Mouse (Mus musculus) urinary bladder, adult 2 months (tissue): Measurements from ENCODE around the gene Rad21l. TPM values are rescaled to one million over a fixed set of nuclear protein-coding genes. Genes with fewer than 3 reads are reported as not detected.
"Not testable (repeated sequence)": the region's sequence is repeated elsewhere in the genome, so short reads cannot be mapped to it uniquely, and the experiment has no call there.

Experiments
- DNase-seq: peaks from one replicate; pipeline ENCODE4 v3.0.0; 2022; ENCODE audit warnings: low spot score
- polyA plus RNA-seq: library from polyadenylated mRNA; depleted of rRNA; stranded (reverse); fragments of >200 nt; gene quantifications from 2 replicates; pipeline ENCODE4 v1.2.3, GENCODE M21; 2012; rRNA removed

Gene Rad21l
- polyA plus RNA-seq, 1 experiment: not detected

DNA sequence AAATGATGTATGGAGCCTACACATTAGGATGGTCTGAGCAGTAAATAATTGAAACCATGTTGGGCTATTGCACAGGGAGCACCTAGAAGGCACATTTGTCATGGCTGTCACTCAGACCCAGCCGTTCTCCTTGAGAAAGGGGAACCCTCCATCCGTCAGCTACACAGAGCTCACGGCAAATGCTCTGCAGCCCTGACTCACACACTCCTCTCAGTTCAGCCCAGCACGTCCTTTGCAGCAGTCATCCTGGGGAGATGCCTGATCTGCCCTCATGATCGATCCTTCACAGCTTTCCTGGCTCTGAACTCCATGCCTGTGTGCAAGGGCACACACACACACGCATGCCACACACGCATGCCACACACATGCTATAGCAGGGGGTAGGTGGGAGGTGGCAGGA lies 39.0 kb downstream of the Rad21l start:
- no peak for DNase-seq

DNA sequence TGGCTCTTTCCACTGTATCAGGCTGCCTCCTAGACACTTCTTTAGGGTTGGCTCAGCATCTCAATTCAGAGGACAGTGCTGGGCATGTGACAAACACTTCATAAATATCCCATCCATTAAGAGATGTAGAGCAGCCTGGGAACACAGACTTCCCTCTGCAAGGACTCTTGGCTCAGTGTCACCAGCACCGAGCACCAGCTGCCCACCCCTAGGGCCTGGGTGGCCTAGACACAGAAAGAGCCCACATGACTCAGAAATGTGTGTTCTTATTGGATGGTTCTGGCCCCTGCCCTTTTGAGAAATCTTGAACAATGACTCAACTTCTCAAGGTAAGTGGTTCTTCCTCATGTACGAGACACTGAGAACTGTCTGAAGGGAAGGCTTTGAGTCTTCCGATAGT lies 40.3 kb downstream of the Rad21l start:
- DNase-seq: no peak

DNA sequence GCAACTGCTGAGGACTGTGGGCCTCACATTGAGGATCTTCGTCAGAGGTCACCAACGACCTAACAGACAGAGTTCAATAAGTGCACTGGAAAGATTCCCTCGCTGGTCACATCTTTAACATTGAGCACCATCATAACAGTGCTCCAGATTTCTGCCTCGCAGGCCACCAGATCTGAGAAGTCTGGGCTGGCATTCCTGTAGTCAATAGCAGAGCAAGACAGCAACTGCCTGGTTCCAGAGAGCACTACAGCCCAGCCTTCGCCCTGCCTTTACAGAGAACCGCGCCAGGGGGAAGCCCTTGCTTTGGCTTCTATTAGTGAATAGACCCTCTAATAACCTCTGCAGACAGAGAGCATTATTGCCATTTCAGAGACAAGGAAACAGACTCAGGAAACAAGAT lies 42.0 kb downstream of the Rad21l start:
- DNase-seq: no peak

DNA sequence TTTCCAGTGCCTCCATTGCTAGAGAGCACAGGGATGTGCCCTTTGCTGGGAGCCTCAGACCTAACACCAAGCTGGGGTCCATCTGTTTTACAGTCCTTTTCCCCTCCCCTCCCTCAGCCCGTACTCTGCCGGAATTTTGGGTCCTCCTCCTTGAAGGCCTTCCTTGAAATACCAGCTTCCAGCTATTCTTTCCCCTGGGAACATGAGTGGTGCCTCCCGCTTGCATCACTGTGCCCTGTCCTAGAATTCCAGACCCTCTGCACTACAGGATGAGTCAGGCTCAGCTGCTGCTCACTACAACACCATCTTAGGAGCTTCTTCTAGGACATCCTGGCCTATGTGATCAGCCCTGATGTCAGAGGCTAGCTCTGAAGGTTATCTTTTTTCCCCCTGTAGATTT lies 44.6 kb downstream of the Rad21l start:
- DNase-seq: no peak

DNA sequence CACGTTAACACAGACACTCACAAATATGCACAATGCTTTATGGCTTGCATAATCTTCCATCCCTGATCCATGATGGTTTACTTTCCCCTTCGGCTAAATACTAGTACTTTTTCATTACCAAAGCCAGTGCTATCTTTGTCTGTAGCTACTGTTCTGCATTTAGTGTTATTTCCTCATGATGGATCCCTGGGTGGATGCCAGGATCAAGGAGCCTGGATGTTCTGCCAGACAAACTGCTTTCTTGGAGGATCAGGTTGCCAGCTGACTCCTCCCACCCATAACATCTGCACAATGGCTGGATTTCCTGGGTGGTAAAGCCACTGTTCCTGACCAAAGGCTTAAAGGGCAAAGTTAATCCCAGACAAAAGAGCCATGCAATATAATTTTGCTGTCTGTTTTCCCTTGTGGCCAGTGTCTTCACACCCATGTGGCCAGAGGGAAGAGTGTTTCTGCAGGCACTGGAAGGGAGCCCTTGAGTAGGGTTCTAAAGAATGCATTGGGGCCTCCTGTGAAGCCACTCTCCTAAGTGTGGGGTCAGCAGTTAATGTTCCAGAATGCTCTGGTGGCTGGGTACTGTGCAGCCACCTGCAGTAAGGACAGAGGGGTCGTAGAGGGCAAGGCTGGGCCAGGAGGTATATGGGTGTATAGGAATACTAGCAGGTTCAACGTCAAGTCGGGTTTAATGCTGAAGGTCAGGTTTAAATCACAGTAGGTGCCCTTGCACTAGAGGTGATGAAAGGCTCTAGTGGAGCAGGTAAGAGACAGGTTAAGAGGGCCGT lies 51.6 kb downstream of the Rad21l start:
- no peak for DNase-seq

GRCm38 (mm10) chr2:151615779-151616178 lies 52.6 kb downstream of the Rad21l start:
- not testable (repeated sequence) for DNase-seq

- no peak for DNase-seq
Observed at GRCm38 (mm10) chr2:151609974-151610373, 58.4 kb downstream of the Rad21l start.

GRCm38 (mm10) chr2:151608435-151608834 lies 59.9 kb downstream of the Rad21l start:
- DNase-seq: no peak

GRCm38 (mm10) chr2:151605437-151605987 lies 62.8 kb downstream of the Rad21l start:
- no peak for DNase-seq

- no peak for DNase-seq
Observed at GRCm38 (mm10) chr2:151603630-151604029, 64.7 kb downstream of the Rad21l start.

- DNase-seq: no peak
Observed at GRCm38 (mm10) chr2:151602106-151602505, 66.2 kb downstream of the Rad21l start.

GRCm38 (mm10) chr2:151598068-151598467 lies 70.3 kb downstream of the Rad21l start:
- no peak for DNase-seq

Other genes with a start within 250 kb of the Rad21l start
- not detected in 2 replicates for gene 4921509C19Rik, start 192.4 kb downstream of the Rad21l start, polyA plus RNA-seq
- gene Nsfl1c, start 174.4 kb downstream of the Rad21l start, polyA plus RNA-seq: 107 and 114 TPM in 2 replicates
- gene Fkbp1a, start 126.0 kb downstream of the Rad21l start, polyA plus RNA-seq: 157 and 242 TPM in 2 replicates
- gene Sdcbp2, start 95.9 kb downstream of the Rad21l start, polyA plus RNA-seq: 32.0 and 49.0 TPM in 2 replicates
- 1.4 and 2.9 TPM in 2 replicates for gene Snph, start 35.9 kb downstream of the Rad21l start, polyA plus RNA-seq
- gene Tmem74b, start 33.5 kb upstream of the Rad21l start, polyA plus RNA-seq: 0.27 and 0.39 TPM in 2 replicates
- 30.3 and 32.5 TPM in 2 replicates for gene Psmf1, start 75.7 kb upstream of the Rad21l start, polyA plus RNA-seq
- gene Rspo4, start 174.4 kb upstream of the Rad21l start, polyA plus RNA-seq: not detected in 2 replicates
- 2.6 and 2.8 TPM in 2 replicates for gene Angpt4, start 242.7 kb upstream of the Rad21l start, polyA plus RNA-seq